Mouse (Mus musculus) MEL (cell line): Measurements from ENCODE around the gene Tgfb1. TPM values are rescaled to one million over a fixed set of nuclear protein-coding genes. Genes with fewer than 3 reads are reported as not detected.

Experiments
- polyA plus RNA-seq, 2 experiments: library from polyadenylated mRNA; stranded (reverse) in 1 of 2; unstranded in 1 of 2; fragments of >175 nt in 1 of 2; fragments of >200 nt in 1 of 2; gene quantifications; 2 replicates each; pipeline versions ENCODE4 v1.2.1 to v1.2.4; 2012; ENCODE audit warnings: low replicate concordance in 2 of 2, low read depth in 1 of 2; ENCODE audit not compliant: insufficient read length in 2 of 2, insufficient read depth in 1 of 2, missing spikeins in 1 of 2
- total RNA-seq: library from RNA; depleted of rRNA; stranded (reverse); fragments of 300-350 nt; gene quantifications from 2 replicates; pipeline ENCODE4 v1.2.3, GENCODE M21; 2012; rRNA removed

Gene Tgfb1
- total and polyA plus RNA-seq, 3 experiments, result 108 to 489 (median 164) TPM

Other genes starting within 250 kb of the Tgfb1 start
- 0.27 and 0.46 TPM in 2 replicates for gene Ceacam1, start 209.4 kb upstream of the Tgfb1 start, total RNA-seq
- gene Ceacam1, start 209.4 kb upstream of the Tgfb1 start, polyA plus RNA-seq, result 1 to 10 TPM in 1 of 2 experiments, not detected in 1; 1.5 TPM
- 0.07 TPM in 1 of 2 replicates, not detected in the other for gene Ceacam2, start 147.1 kb upstream of the Tgfb1 start, total RNA-seq
- gene Ceacam2, start 147.1 kb upstream of the Tgfb1 start, polyA plus RNA-seq, result under 1 TPM in 1 of 2 experiments, not detected in 1; 0.13 TPM
- not detected in 2 replicates for gene Erich4, start 71.1 kb upstream of the Tgfb1 start, total RNA-seq
- not detected for gene Erich4, start 71.1 kb upstream of the Tgfb1 start, polyA plus RNA-seq
- gene Dmac2, start 67.6 kb upstream of the Tgfb1 start, total RNA-seq, result 12.4 and 14.8 TPM in 2 replicates
- 10 to 100 TPM in 1 of 2 experiments, not detected in 1; 32.8 TPM for gene Dmac2, start 67.6 kb upstream of the Tgfb1 start, polyA plus RNA-seq
- gene B3gnt8, start 60.3 kb upstream of the Tgfb1 start, total RNA-seq, result 0.46 TPM in 2 replicates
- 1 to 10 TPM in 1 of 2 experiments, not detected in 1; 1.6 TPM for gene B3gnt8, start 60.3 kb upstream of the Tgfb1 start, polyA plus RNA-seq
- gene Bckdha, start 28.0 kb upstream of the Tgfb1 start, total RNA-seq, result 21.4 and 27.0 TPM in 2 replicates
- 10 to 100 TPM in 1 of 2 experiments, not detected in 1; 33.1 TPM for gene Bckdha, start 28.0 kb upstream of the Tgfb1 start, polyA plus RNA-seq
- gene Exosc5, start 27.8 kb upstream of the Tgfb1 start, total RNA-seq, result 106 and 109 TPM in 2 replicates
- gene Exosc5, start 27.8 kb upstream of the Tgfb1 start, polyA plus RNA-seq, result 100 to 1,000 TPM in 1 of 2 experiments, not detected in 1; 134 TPM
- 0.59 and 0.89 TPM in 2 replicates for gene Tmem91, start 11.8 kb upstream of the Tgfb1 start, total RNA-seq
- gene Tmem91, start 11.8 kb upstream of the Tgfb1 start, polyA plus RNA-seq, result 1 to 10 TPM in 1 of 2 experiments, not detected in 1; 3.3 TPM
- gene B9d2, start 6.2 kb upstream of the Tgfb1 start, total RNA-seq, result 70.4 TPM in 2 replicates
- gene B9d2, start 6.2 kb upstream of the Tgfb1 start, polyA plus RNA-seq, result 100 to 1,000 TPM in 1 of 2 experiments, not detected in 1; 108 TPM
- 8.0 and 8.4 TPM in 2 replicates for gene Ccdc97, start 32.1 kb downstream of the Tgfb1 start, total RNA-seq
- gene Ccdc97, start 32.1 kb downstream of the Tgfb1 start, polyA plus RNA-seq, result 10 to 100 TPM in 1 of 2 experiments, not detected in 1; 39.7 TPM
- gene Hnrnpul1, start 67.8 kb downstream of the Tgfb1 start, total RNA-seq, result 56.1 and 57.2 TPM in 2 replicates
- 100 to 1,000 TPM; 181 to 215 TPM for gene Hnrnpul1, start 67.8 kb downstream of the Tgfb1 start, polyA plus RNA-seq
- 0.13 and 0.19 TPM in 2 replicates for gene Axl, start 101.7 kb downstream of the Tgfb1 start, total RNA-seq
- not detected for gene Axl, start 101.7 kb downstream of the Tgfb1 start, polyA plus RNA-seq
- not detected in 2 replicates for gene Cyp2s1, start 129.9 kb downstream of the Tgfb1 start, total RNA-seq
- not detected for gene Cyp2s1, start 129.9 kb downstream of the Tgfb1 start, polyA plus RNA-seq
- not detected in 2 replicates for gene Cyp2b10, start 210.6 kb downstream of the Tgfb1 start, total RNA-seq
- gene Cyp2b10, start 210.6 kb downstream of the Tgfb1 start, polyA plus RNA-seq, result not detected